Mouse (Mus musculus) neural tube, embryonic 11.5 days (tissue): ENCODE measurements around the gene Camta1. TPM values are rescaled to one million over a fixed set of nuclear protein-coding genes. Genes with fewer than 3 reads are reported as not detected.
A peak's percentile ranks its signal among the peaks of the same experiment; 100 is the strongest.

ENCODE experiments used
- ATAC-seq: fragments of 200-750 bp; cut with Nextera tagmentation; 2 replicates; pipeline ENCODE4 v1.8.0; 2017; ENCODE audit warnings: moderate number of reproducible peaks, mild to moderate bottlenecking, moderate TSS enrichment, moderate library complexity; ENCODE audit not compliant: insufficient read depth, low FRiP score, low TSS enrichment
- DNase-seq: peaks from one replicate; pipeline ENCODE4 v3.0.0-alpha.2; 2015; ENCODE audit warnings: low spot score
- H3K27ac ChIP-seq: fragments of 300-500 bp; sonication (generic); 2 replicates; pipeline ENCODE4 v1.5.1; 2014; ENCODE audit warnings: low read depth, mild to moderate bottlenecking, low read length
- H3K27me3 ChIP-seq: fragments of 300-500 bp; sonication (generic); 2 replicates; pipeline ENCODE4 v1.6.1; 2014; ENCODE audit warnings: mild to moderate bottlenecking, low read length, mixed read lengths; ENCODE audit not compliant: control insufficient read depth, insufficient read depth
- H3K36me3 ChIP-seq: fragments of 300-500 bp; sonication (generic); 2 replicates; pipeline ENCODE4 v1.6.1; 2014; ENCODE audit warnings: mild to moderate bottlenecking, low read length, moderate library complexity, mixed read lengths; ENCODE audit not compliant: control insufficient read depth, insufficient read depth
- H3K4me1 ChIP-seq: fragments of 300-500 bp; sonication (generic); 2 replicates; pipeline ENCODE4 v1.6.1; 2014; ENCODE audit warnings: low read length, mixed read lengths; ENCODE audit not compliant: control insufficient read depth, insufficient read depth
- H3K4me2 ChIP-seq: fragments of 300-500 bp; sonication (generic); 2 replicates; pipeline ENCODE4 v1.6.1; 2014; ENCODE audit warnings: low read depth, mild to moderate bottlenecking, moderate library complexity
- H3K4me3 ChIP-seq: fragments of 300-500 bp; sonication (generic); 2 replicates; pipeline ENCODE4 v1.5.1; 2014; ENCODE audit warnings: low read depth, low read length
- H3K9ac ChIP-seq: fragments of 300-500 bp; sonication (generic); 2 replicates; pipeline ENCODE4 v1.6.1; 2014; ENCODE audit warnings: mild to moderate bottlenecking, low read length
- H3K9me3 ChIP-seq: fragments of 300-500 bp; sonication (generic); 2 replicates; pipeline ENCODE4 v1.6.1; 2016; ENCODE audit warnings: low read length; ENCODE audit not compliant: control insufficient read depth
- WGBS: fragments of 180-500 bp; shearing (Covaris S2); extraction: QIAGEN DNeasy Blood & Tissue Kit; methylation state at CpG from one replicate; pipeline ENCODE4 v1.1.7; 2014; 5-methylcytosine and 5-hydroxymethylcytosine counted together
- polyA plus RNA-seq: library from polyadenylated mRNA; unstranded; fragments of >200 nt; fragmentation: Nextera tagmentation; extraction: Ambion mirVana; gene quantifications from 2 replicates; pipeline ENCODE4 v1.2.1, GENCODE M21; 2014

Camta1 gene
- polyA plus RNA-seq, 1 experiment from 2014 or later: 131 TPM

GRCm38 (mm10) chr4:151577961-151578360 lies 283.7 kb downstream of the Camta1 start:
- Histone ChIP-seq H3K4me2 (no peak overlapping the region), H3K27me3 (no peaks in the 10 kb centered on the region), H3K36me3 (no peaks in the 10 kb centered on the region), H3K9ac (no peak overlapping the region), H3K4me3 (no peak overlapping the region), H3K27ac (no peak overlapping the region), H3K4me1 (no peaks in the 10 kb centered on the region), H3K9me3 (no peaks in the 10 kb centered on the region)
- no peak for ATAC-seq
- WGBS: 61% methylated on average over 3 of the region's 3 CpGs
- no peak for DNase-seq

- Histone ChIP-seq H3K27me3 (no peaks in the 10 kb centered on the region), H3K27ac (no peak overlapping the region), H3K4me3 (no peak overlapping the region), H3K9me3 (no peaks in the 10 kb centered on the region), H3K36me3 (no peaks in the 10 kb centered on the region), H3K9ac (no peak overlapping the region), H3K4me2 (no peak overlapping the region), H3K4me1 (no peaks in the 10 kb centered on the region)
- 82% methylated on average over 15 of the region's 15 CpGs for WGBS
- ATAC-seq: no peak
- no peak for DNase-seq
Observed at GRCm38 (mm10) chr4:151576291-151577108, 285.2 kb downstream of the Camta1 start.

GRCm38 (mm10) chr4:151572716-151573115 lies 289.0 kb downstream of the Camta1 start:
- Histone ChIP-seq H3K27me3 (no peaks in the 10 kb centered on the region), H3K4me1 (peaks cover 7% of the 10 kb centered on the region; the same call in 1 of the 2 replicates), H3K9me3 (no peaks in the 10 kb centered on the region), H3K4me3 (no peak overlapping the region), H3K9ac (no peak overlapping the region), H3K27ac (no peak overlapping the region), H3K36me3 (no peaks in the 10 kb centered on the region), H3K4me2 (no peak overlapping the region)
- WGBS: 70% methylated on average over 5 of the region's 5 CpGs
- DNase-seq (no peak), ATAC-seq (no peak)

GRCm38 (mm10) chr4:151569586-151569985 lies 292.1 kb downstream of the Camta1 start:
- DNase-seq (no peak), ATAC-seq (no peak)
- no peak overlapping the region for H3K27ac ChIP-seq
- no peaks in the 10 kb centered on the region for H3K36me3 ChIP-seq
- peaks cover 7% of the 10 kb centered on the region; the same call in 1 of the 2 replicates for H3K4me1 ChIP-seq
- H3K4me2 ChIP-seq: no peak overlapping the region
- no peak overlapping the region for H3K9ac ChIP-seq
- H3K9me3 ChIP-seq: no peaks in the 10 kb centered on the region
- H3K4me3 ChIP-seq: no peak overlapping the region
- whole genome bisulfite sequencing: 83% methylated on average over 3 of the region's 3 CpGs
- no peaks in the 10 kb centered on the region for H3K27me3 ChIP-seq

GRCm38 (mm10) chr4:151568887-151569286 lies 292.8 kb downstream of the Camta1 start:
- H3K27me3 ChIP-seq: no peaks in the 10 kb centered on the region
- DNase-seq: no peak
- 63% methylated on average over 7 of the region's 7 CpGs for WGBS

GRCm38 (mm10) chr4:151567105-151567504 lies 294.6 kb downstream of the Camta1 start:
- Histone ChIP-seq H3K4me2 (no peak overlapping the region), H3K4me1 (peaks cover 7% of the 10 kb centered on the region; the same call in 1 of the 2 replicates)
- 85% methylated on average over 4 of the region's 4 CpGs for WGBS

More at GRCm38 (mm10) chr4:151568887-151569286, 292.8 kb downstream of the Camta1 start:
- Histone ChIP-seq H3K9me3 (no peaks in the 10 kb centered on the region), H3K4me1 (peaks cover 7% of the 10 kb centered on the region; the same call in 1 of the 2 replicates), H3K4me2 (no peak overlapping the region), H3K27ac (0 out of 2 replicates have a peak overlapping the region, but pooled peaks have one; percentile 4), H3K4me3 (no peak overlapping the region), H3K9ac (no peak overlapping the region), H3K36me3 (no peaks in the 10 kb centered on the region)
- no peak for ATAC-seq

GRCm38 (mm10) chr4:151555505-151555904 lies 306.2 kb downstream of the Camta1 start:
- ATAC-seq: no peak

More at GRCm38 (mm10) chr4:151567105-151567504, 294.6 kb downstream of the Camta1 start:
- Histone ChIP-seq H3K36me3 (no peaks in the 10 kb centered on the region), H3K27ac (no peak overlapping the region), H3K4me3 (no peak overlapping the region), H3K9me3 (no peaks in the 10 kb centered on the region), H3K9ac (no peak overlapping the region), H3K27me3 (no peaks in the 10 kb centered on the region)
- DNase-seq (no peak), ATAC-seq (no peak)

GRCm38 (mm10) chr4:151549523-151549922 lies 312.2 kb downstream of the Camta1 start:
- DNase-seq: no peak
- H3K4me3 ChIP-seq: no peak overlapping the region
- no peak overlapping the region for H3K27ac ChIP-seq
- H3K4me2 ChIP-seq: no peak overlapping the region
- no peaks in the 10 kb centered on the region for H3K36me3 ChIP-seq
- H3K27me3 ChIP-seq: no peaks in the 10 kb centered on the region
- H3K9me3 ChIP-seq: no peaks in the 10 kb centered on the region
- WGBS: 63% methylated on average over 10 of the region's 10 CpGs
- H3K4me1 ChIP-seq: no peaks in the 10 kb centered on the region
- no peak overlapping the region for H3K9ac ChIP-seq
- no peak for ATAC-seq

More at GRCm38 (mm10) chr4:151555505-151555904, 306.2 kb downstream of the Camta1 start:
- Histone ChIP-seq H3K9ac (no peak overlapping the region), H3K36me3 (no peaks in the 10 kb centered on the region), H3K4me1 (0 out of 2 replicates have a peak, but pooled peaks cover 4% of the 10 kb centered on the region), H3K9me3 (no peaks in the 10 kb centered on the region), H3K27me3 (no peaks in the 10 kb centered on the region), H3K27ac (no peak overlapping the region), H3K4me2 (no peak overlapping the region), H3K4me3 (no peak overlapping the region)
- WGBS: 78% methylated on average over 9 of the region's 9 CpGs
- no peak for DNase-seq

GRCm38 (mm10) chr4:151545452-151545851 lies 316.2 kb downstream of the Camta1 start:
- no peak for ATAC-seq
- no peak for DNase-seq
- Histone ChIP-seq H3K36me3 (no peaks in the 10 kb centered on the region), H3K4me3 (no peak overlapping the region), H3K27ac (no peak overlapping the region), H3K27me3 (no peaks in the 10 kb centered on the region), H3K9me3 (no peaks in the 10 kb centered on the region), H3K4me2 (no peak overlapping the region), H3K9ac (no peak overlapping the region), H3K4me1 (no peaks in the 10 kb centered on the region)
- WGBS: 94% methylated on average over 3 of the region's 3 CpGs
